Mouse (Mus musculus) neural tube, embryonic 15.5 days (tissue): ENCODE data around the gene Fgfr2. TPM values are rescaled to one million over a fixed set of nuclear protein-coding genes. Genes with fewer than 3 reads are reported as not detected.

Experiments
- ATAC-seq: fragments of 200-750 bp; cut with Nextera tagmentation; 2 replicates; pipeline ENCODE4 v1.8.0; 2017; ENCODE audit warnings: mild to moderate bottlenecking, moderate TSS enrichment, moderate library complexity; ENCODE audit not compliant: low FRiP score
- H3K27ac ChIP-seq: fragments of 300-500 bp; sonication (generic); replicated peaks from 2 replicates; pipeline ENCODE4 v1.5.1; 2015; ENCODE audit warnings: mild to moderate bottlenecking, inconsistent platforms
- H3K27me3 ChIP-seq: fragments of 300-500 bp; sonication (generic); replicated peaks from 2 replicates; pipeline ENCODE4 v1.6.1; 2015; ENCODE audit warnings: inconsistent platforms
- H3K36me3 ChIP-seq: fragments of 300-500 bp; sonication (generic); 2 replicates; pipeline ENCODE4 v1.6.1; 2015; ENCODE audit warnings: inconsistent platforms
- H3K4me1 ChIP-seq: fragments of 300-500 bp; sonication (generic); 2 replicates; pipeline ENCODE4 v1.6.1; 2015; ENCODE audit warnings: inconsistent platforms
- H3K4me2 ChIP-seq: fragments of 300-500 bp; sonication (generic); 2 replicates; pipeline ENCODE4 v1.6.1; 2015; ENCODE audit warnings: inconsistent platforms, mild to moderate bottlenecking, moderate library complexity
- H3K4me3 ChIP-seq: fragments of 300-500 bp; sonication (generic); replicated peaks from 2 replicates; pipeline ENCODE4 v1.5.1; 2015; ENCODE audit warnings: mild to moderate bottlenecking, inconsistent platforms
- H3K9ac ChIP-seq: fragments of 300-500 bp; sonication (generic); replicated peaks from 2 replicates; pipeline ENCODE4 v1.6.1; 2015; ENCODE audit warnings: mild to moderate bottlenecking, inconsistent platforms
- H3K9me3 ChIP-seq: fragments of 300-500 bp; sonication (generic); replicated peaks from 2 replicates; pipeline ENCODE4 v1.6.1; 2016; ENCODE audit warnings: inconsistent platforms
- WGBS: fragments of 180-500 bp; shearing (Covaris S2); methylation state at CpG from one replicate; pipeline ENCODE4 v1.1.7; 2015; ENCODE audit warnings: mixed read lengths; 5-methylcytosine and 5-hydroxymethylcytosine counted together
- polyA plus RNA-seq: library from polyadenylated mRNA; unstranded; fragments of >200 nt; fragmentation: Nextera tagmentation; extraction: Ambion mirVana; gene quantifications from 2 replicates; pipeline ENCODE4 v1.2.1, GENCODE M21; 2015

Fgfr2 gene
- polyA plus RNA-seq, 1 experiment from 2014 or later = 21.2 TPM

DNA sequence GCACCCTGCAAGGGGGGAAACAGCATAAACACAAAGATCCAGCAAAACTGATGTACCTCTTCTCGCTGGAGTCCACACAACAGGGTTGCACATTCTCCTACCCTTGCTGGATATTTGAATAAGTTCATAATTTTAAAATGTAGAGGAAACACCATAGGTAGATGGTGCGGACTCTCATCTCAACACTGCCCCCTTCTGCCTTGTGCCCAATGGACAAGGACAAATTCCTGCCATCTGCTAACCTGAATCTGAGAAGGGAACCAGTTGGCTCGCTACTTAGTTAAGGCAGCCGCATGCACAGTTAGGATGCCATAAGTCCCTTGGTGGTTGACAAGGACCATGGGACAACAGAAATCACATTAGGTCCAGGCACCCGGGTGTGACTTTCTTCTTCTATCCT lies 2852.3 kb downstream of the Fgfr2 start:
- Histone ChIP-seq H3K4me3 (no peak overlapping the region), H3K9me3 (no peaks in the 10 kb centered on the region), H3K4me2 (no peak overlapping the region), H3K4me1 (peaks cover 21% of the 10 kb centered on the region), H3K27ac (no peak overlapping the region), H3K9ac (no peak overlapping the region), H3K36me3 (no peaks in the 10 kb centered on the region), H3K27me3 (peaks cover 7% of the 10 kb centered on the region; the same call in 1 of the 2 replicates)
- WGBS = 82% methylated on average over 5 of the region's 5 CpGs
- no peak for ATAC-seq

DNA sequence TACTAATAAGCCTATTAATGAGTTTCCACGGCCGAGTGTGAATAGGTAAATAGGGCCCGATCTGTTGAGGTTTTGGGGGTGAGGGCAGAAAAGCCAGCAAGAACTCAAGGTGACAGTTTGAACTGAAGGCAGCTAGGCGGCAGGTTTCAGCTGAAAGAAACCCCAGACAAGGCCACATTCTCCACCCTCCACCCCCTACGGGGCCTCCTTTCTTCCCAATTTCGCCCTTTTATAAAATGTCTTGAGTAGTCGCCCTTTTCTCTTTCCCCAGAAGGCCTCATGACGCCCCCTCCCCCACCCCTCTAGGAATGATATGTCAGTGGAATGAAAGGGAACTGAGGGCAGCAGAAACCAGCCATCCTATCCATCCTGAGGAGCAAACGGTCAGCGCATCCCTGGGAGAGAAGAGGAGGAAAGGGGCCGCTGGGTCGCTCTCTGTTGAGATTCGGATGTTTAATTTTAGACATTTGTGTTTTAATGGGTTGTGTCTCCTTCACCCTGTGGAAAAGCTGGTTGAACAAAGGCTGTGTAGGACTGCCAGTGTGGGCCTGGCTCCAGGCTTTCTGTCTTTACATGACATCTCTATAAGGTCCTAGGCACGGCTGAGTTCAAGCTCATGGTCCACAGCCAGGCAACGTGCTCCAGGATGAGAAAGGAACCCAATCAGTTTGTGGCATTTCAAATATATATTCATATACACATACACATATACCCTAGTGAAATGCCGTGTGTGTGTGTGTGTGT lies 2853.9 kb downstream of the Fgfr2 start:
- WGBS = 31% methylated on average over 16 of the region's 16 CpGs
- Histone ChIP-seq H3K9me3 (no peaks in the 10 kb centered on the region), H3K36me3 (no peaks in the 10 kb centered on the region), H3K27me3 (peaks cover 7% of the 10 kb centered on the region; the same call in 1 of the 2 replicates), H3K27ac (no peak overlapping the region), H3K9ac (no peak overlapping the region), H3K4me1 (peaks cover 36% of the 10 kb centered on the region), H3K4me3 (no peak overlapping the region), H3K4me2 (no peak overlapping the region)
- ATAC-seq = no peak

DNA sequence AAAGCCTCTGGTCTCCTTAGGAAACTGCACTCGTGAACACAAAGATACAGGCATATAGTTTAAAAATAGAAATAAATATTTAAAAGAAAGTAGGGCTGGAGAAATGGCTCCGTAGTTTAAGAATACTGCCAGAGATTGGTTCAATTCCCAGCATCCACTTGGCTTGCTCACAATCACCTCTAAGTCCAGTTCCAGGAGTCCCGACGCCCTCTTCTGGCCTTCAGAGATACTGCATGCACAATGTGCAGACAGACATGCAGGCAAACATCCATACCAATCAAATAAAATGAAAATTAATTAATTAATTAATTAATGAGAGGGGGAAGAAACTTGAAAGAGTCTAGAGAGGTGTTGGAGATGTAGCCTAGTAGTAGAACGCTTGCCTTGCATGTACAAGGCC lies 2856.1 kb downstream of the Fgfr2 start:
- H3K4me2 ChIP-seq = no peak overlapping the region
- no peaks in the 10 kb centered on the region for H3K36me3 ChIP-seq
- peaks cover 56% of the 10 kb centered on the region for H3K4me1 ChIP-seq
- 38% methylated on average over 5 of the region's 5 CpGs for WGBS
- H3K9me3 ChIP-seq = no peaks in the 10 kb centered on the region
- peaks cover 4% of the 10 kb centered on the region; the same call in 1 of the 2 replicates for H3K27me3 ChIP-seq
- no peak overlapping the region for H3K27ac ChIP-seq
- no peak overlapping the region for H3K4me3 ChIP-seq
- no peak overlapping the region for H3K9ac ChIP-seq
- ATAC-seq = no peak

DNA sequence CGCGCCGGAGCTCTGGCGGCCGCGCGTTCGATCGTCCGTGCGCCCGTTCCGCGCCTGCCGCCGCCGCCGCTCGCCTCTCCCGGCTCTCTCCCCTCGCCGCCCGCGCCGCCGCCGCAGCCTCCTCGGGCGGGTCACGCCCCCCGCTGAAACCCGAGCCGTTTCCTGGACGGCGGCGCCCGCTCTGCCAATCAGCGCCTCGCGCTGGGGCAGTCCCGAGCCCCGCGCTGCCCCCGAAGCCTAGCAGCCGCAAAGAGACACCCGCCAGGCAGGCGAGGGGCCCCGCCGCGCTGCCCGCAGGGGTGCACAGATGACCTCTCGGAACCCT lies 2857.0 kb downstream of the Fgfr2 start:
- H3K4me3 ChIP-seq = peak overlapping the region; percentile 70
- no peaks in the 10 kb centered on the region for H3K27me3 ChIP-seq
- peak overlapping the region; percentile 82 for H3K27ac ChIP-seq
- no peaks in the 10 kb centered on the region for H3K36me3 ChIP-seq
- no peaks in the 10 kb centered on the region for H3K9me3 ChIP-seq
- under 1% methylated on average over 45 of the region's 52 CpGs for WGBS
- peaks cover 66% of the 10 kb centered on the region for H3K4me1 ChIP-seq
- H3K9ac ChIP-seq = peak overlapping the region; percentile 77
- peak; percentile 39; the same call in 1 of the 2 replicates for ATAC-seq
- peak overlapping the region; percentile 97 for H3K4me2 ChIP-seq

DNA sequence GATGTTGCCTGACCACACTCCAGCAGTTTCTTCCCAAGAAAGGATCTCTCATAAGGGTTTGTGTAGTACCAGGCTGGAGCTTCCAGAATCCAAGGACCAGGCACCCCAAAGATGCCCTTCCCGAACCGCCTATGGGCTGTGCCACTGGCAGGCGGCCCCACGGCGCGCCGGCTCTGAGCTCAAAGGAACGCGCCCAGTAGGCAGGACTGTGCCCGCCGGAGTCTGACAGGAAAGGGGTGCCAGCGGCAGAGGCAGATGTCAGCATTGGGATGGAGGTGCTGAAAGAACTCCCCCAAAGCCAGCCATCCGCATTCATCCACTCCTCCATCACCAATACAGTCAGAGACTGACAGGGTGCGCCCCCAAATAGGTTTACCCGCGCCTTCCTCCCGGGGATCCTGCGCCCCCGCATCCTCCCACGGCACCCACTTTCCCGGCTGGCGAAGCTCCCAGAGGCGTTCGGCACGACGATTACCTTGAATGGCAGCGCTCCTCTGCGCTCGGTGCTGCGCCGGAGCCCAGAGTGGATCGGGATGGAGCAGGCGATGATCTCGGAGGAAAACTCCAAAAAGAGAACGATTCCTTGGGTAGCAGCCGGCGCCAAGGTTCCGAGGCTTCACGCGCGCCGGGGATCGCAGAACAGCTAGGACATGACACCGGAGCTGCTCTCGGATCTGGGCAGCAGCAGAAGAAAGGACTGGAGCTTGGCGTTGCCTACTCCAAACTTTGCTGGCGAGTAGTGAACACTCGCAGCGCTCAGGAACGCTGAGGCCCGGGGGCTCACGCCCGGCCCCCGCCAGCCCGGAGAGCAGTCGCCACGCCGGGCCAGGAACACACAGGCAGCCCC lies 2857.6 kb downstream of the Fgfr2 start:
- Histone ChIP-seq H3K36me3 (no peaks in the 10 kb centered on the region), H3K4me3 (peak overlapping the region; percentile 70), H3K9ac (peak overlapping the region; percentile 77), H3K27me3 (no peaks in the 10 kb centered on the region), H3K4me1 (peaks cover 71% of the 10 kb centered on the region), H3K27ac (peak overlapping the region; percentile 82), H3K9me3 (no peaks in the 10 kb centered on the region), H3K4me2 (peak overlapping the region; percentile 97)
- peak; percentile 40; the same call in 1 of the 2 replicates for ATAC-seq
- under 1% methylated on average over 54 of the region's 58 CpGs for WGBS

DNA sequence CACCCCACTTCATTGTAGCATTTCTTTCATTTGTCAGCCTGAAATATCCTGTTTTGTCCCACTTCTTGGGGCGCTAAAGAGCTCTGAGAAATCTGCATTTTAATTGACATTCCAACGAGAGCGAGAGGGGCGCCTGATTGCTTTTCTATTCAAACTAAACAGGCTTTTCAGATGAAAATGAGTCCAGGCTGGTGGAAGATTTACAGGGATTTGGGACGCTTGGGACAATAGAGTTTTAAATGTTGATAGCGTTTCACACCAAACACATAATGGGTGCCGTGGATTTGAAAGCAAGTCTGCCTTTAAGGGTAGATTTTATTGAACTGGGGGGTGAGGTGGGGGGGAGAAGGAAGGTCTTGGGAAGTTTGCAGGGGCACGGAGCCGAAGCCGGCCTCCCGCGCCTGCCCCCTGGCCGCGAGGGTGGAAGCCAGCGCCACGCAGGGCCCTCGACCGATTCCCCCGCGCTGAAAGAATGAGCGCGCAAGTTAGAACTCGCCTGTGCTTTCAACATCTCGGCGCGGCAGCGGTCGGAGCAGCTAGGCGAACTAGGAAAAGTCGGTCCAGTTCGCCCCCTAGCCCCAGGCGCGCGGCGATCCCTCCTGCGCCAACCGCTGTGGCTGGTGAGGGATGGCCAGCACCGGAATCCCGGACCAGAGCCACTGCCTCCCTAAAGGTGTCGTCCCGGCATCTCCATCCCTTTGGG lies 2858.4 kb downstream of the Fgfr2 start:
- peaks cover 78% of the 10 kb centered on the region for H3K4me1 ChIP-seq

DNA sequence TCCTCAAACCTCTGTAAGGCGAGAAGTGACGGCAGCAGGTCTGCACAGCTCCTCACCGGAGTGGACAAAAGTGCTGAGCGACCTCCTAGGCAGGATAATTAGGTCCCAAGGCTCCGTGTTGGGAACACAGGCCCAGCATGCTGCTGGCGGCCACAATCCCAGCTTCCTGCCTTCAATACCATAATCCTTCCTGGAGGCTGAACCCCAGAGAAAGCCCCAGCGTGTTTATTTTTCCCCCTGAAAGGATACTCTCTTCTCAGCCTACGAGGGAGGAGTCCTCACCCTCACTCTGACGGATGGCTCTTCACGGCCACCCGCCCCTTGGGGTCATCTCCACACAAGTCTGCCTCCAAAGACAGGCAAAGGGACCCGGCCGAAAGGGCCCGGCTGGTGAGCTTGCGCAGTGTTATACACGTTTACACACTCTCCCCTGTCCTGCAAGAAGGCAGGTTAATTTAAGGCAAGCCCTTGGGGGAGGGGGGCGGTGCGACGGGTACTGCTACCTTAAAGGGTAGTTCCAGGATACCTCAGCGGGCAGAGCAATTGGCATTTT lies 2859.3 kb downstream of the Fgfr2 start:
- 3% methylated on average over 20 of the region's 20 CpGs for WGBS
- ATAC-seq = no peak
- Histone ChIP-seq H3K9ac (peak overlapping the region; percentile 77), H3K27me3 (no peaks in the 10 kb centered on the region), H3K9me3 (no peaks in the 10 kb centered on the region), H3K36me3 (no peaks in the 10 kb centered on the region), H3K4me2 (peak overlapping the region; percentile 97), H3K27ac (peak overlapping the region; percentile 63), H3K4me1 (peaks cover 80% of the 10 kb centered on the region), H3K4me3 (peak overlapping the region; percentile 70)

More for the DNA sequence above, 2858.4 kb downstream of the Fgfr2 start:
- H3K9ac ChIP-seq = peak overlapping the region; percentile 77
- H3K27me3 ChIP-seq = no peaks in the 10 kb centered on the region
- peak overlapping the region; percentile 82 for H3K27ac ChIP-seq
- peak overlapping the region; percentile 70 for H3K4me3 ChIP-seq
- no peaks in the 10 kb centered on the region for H3K9me3 ChIP-seq
- no peaks in the 10 kb centered on the region for H3K36me3 ChIP-seq
- ATAC-seq = peak; percentile 65; the same call in 1 of the 2 replicates
- under 1% methylated on average over 41 of the region's 41 CpGs for WGBS
- peak overlapping the region; percentile 97 for H3K4me2 ChIP-seq

DNA sequence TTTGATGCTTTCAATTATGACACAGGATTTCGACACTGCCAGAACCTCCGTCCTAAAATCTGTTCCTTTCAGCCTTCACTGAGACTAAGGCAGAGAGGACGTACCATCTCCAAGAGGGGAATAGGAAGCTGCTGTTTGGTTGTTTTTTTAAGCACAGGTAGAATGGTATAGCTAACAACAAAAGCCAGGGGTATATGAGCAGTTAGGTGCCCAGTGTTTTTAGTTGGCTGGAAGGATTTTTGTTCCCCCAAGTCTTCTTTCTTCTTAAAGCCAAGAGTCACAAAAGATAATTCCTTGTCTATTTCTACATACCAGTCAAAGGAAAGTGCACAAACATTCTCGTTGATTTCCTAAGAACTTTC lies 2859.9 kb downstream of the Fgfr2 start:
- peak overlapping the region; percentile 77 for H3K9ac ChIP-seq
- no peaks in the 10 kb centered on the region for H3K36me3 ChIP-seq
- H3K4me2 ChIP-seq = peak overlapping the region; percentile 97
- peak overlapping the region; percentile 70 for H3K4me3 ChIP-seq
- H3K27me3 ChIP-seq = no peaks in the 10 kb centered on the region
- H3K9me3 ChIP-seq = no peaks in the 10 kb centered on the region
- 21% methylated on average over 4 of the region's 4 CpGs for WGBS
- peaks cover 83% of the 10 kb centered on the region for H3K4me1 ChIP-seq
- H3K27ac ChIP-seq = peak overlapping the region; percentile 63; the same call in 1 of the 2 replicates
- no peak for ATAC-seq

DNA sequence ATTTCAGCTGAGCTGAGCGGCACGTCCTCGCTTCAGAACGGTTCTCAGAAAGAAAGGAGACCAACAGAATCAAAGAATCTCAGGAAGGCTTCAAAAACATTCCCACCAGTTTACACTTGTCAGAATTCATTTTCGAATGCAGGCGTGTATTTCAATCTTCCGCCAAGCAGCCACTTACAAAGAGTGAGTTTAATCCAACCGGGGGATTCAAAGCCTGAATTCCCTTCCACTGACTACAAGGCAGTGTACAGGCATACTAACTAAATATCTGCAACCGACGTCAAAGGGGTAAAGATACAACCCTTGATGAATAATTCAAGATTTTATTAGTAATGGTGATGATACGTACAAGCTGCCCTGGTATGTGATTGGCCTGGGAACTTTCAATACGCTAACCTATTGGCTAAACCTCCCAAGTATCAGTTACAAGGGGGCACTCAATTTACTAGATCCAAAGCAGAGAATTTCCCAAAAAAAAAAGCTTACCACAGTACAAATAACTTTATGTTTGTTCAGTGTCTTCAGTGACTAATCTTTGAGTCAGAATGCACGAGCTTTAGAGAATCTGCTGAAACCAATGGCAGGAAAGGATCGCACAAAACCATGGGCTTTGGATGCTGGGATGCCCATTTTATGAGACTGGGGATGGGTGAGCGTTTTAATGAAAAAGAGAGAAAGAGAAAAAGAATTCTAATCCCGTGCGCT lies 2860.5 kb downstream of the Fgfr2 start:
- Histone ChIP-seq H3K9ac (peak overlapping the region; percentile 42), H3K4me1 (peaks cover 86% of the 10 kb centered on the region), H3K4me3 (peak overlapping the region; percentile 70), H3K36me3 (no peaks in the 10 kb centered on the region), H3K4me2 (peak overlapping the region; percentile 97), H3K27me3 (no peaks in the 10 kb centered on the region), H3K27ac (peak overlapping the region; percentile 58), H3K9me3 (no peaks in the 10 kb centered on the region)
- 12% methylated on average over 17 of the region's 17 CpGs for WGBS
- ATAC-seq = no peak

DNA sequence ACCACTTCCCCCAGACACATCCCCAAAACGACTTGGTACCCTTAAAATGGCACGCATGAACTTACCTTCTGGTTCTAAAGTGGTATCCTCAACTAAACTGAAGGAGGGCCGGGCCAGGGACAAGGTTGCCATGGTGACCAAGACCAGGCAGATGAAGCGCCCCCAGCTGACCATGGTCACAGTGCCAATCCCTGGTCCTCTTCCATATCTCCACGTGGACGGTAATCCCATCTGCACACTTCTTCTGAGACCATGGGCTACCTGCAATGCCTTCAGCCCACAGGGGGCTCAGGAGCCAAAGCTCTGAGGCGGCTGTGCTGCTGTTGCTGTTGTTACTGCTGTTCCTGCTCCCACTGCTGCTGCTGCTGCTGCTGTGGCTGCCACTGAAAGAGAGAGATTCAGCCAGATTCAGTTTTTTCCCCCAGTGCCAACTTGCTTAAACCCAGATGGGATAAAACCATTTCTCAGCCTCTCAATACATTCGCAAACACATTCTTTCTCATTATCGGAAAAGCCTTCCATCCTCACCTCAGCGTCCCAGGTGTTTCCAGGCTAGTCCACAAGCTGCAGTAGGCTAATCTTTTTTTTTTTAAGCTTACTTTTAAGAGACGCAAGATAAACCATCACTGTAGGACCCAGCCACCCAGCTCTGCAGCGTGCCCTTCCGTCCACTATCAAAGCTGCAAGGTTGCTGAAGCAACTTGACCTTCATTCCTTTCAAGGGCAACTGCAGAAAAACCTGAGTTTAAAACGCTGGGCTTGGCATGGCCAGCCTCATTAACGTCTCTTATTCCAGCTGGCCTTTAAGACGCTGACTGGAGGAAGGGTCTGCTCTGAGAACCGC lies 2861.2 kb downstream of the Fgfr2 start:
- peak overlapping the region; percentile 97 for H3K4me2 ChIP-seq
- H3K27me3 ChIP-seq = no peaks in the 10 kb centered on the region
- H3K27ac ChIP-seq = peak overlapping the region; percentile 58
- H3K36me3 ChIP-seq = no peaks in the 10 kb centered on the region
- H3K9ac ChIP-seq = peak overlapping the region; percentile 42
- peak overlapping the region; percentile 70 for H3K4me3 ChIP-seq
- H3K9me3 ChIP-seq = no peaks in the 10 kb centered on the region
- peaks cover 90% of the 10 kb centered on the region for H3K4me1 ChIP-seq
- ATAC-seq = no peak
- 24% methylated on average over 17 of the region's 17 CpGs for WGBS
